Mouse (Mus musculus) lung, adult 18-20 months (tissue): ENCODE measurements around the gene Gm20388.

Experiments used
- DNase-seq, 2 experiments: peaks; one replicate each; pipeline ENCODE4 v3.0.0; 2022; ENCODE audit warnings: mixed read lengths in 2 of 2

Gm20388 gene

GRCm38 (mm10) chr8:120884881-120885280 lies 974.2 kb downstream of the Gm20388 start:
- DNase-seq = no peak

GRCm38 (mm10) chr8:120887254-120887653 lies 976.6 kb downstream of the Gm20388 start:
- no peak for DNase-seq

- no peak for DNase-seq
Measured at GRCm38 (mm10) chr8:120888005-120888404, 977.4 kb downstream of the Gm20388 start.

GRCm38 (mm10) chr8:120889189-120889588 lies 978.5 kb downstream of the Gm20388 start:
- DNase-seq = no peak

- DNase-seq = no peak
Measured at GRCm38 (mm10) chr8:120890068-120890467, 979.4 kb downstream of the Gm20388 start.

- no peak for DNase-seq
Measured at GRCm38 (mm10) chr8:120895009-120895408, 984.4 kb downstream of the Gm20388 start.

GRCm38 (mm10) chr8:120895600-120895999 lies 985.0 kb downstream of the Gm20388 start:
- DNase-seq = no peak

GRCm38 (mm10) chr8:120896203-120896602 lies 985.6 kb downstream of the Gm20388 start:
- DNase-seq = no peak

GRCm38 (mm10) chr8:120898008-120898407 lies 987.4 kb downstream of the Gm20388 start:
- peak in 1 of 2 experiments; percentile 32 for DNase-seq

GRCm38 (mm10) chr8:120898828-120899407 lies 988.3 kb downstream of the Gm20388 start:
- no peak for DNase-seq

GRCm38 (mm10) chr8:120902346-120902745 lies 991.7 kb downstream of the Gm20388 start:
- peak; percentile 24 to 60 for DNase-seq

- no peak for DNase-seq
Measured at GRCm38 (mm10) chr8:120907671-120908070, 997.0 kb downstream of the Gm20388 start.

GRCm38 (mm10) chr8:120910936-120911335 lies 1000.3 kb downstream of the Gm20388 start:
- no peak for DNase-seq

GRCm38 (mm10) chr8:120912463-120912862 lies 1001.8 kb downstream of the Gm20388 start:
- DNase-seq = no peak

GRCm38 (mm10) chr8:120916831-120917435 lies 1006.3 kb downstream of the Gm20388 start:
- DNase-seq = peak; percentile 59 to 74

- no peak for DNase-seq
Measured at GRCm38 (mm10) chr8:120920527-120920926, 1009.9 kb downstream of the Gm20388 start.

- no peak for DNase-seq
Measured at GRCm38 (mm10) chr8:120926201-120926600, 1015.6 kb downstream of the Gm20388 start.

- DNase-seq = no peak
Measured at GRCm38 (mm10) chr8:120928082-120928481, 1017.4 kb downstream of the Gm20388 start.

- DNase-seq = no peak
Measured at GRCm38 (mm10) chr8:120934596-120934995, 1024.0 kb downstream of the Gm20388 start.

- no peak for DNase-seq
Measured at GRCm38 (mm10) chr8:120936685-120937084, 1026.0 kb downstream of the Gm20388 start.

- DNase-seq = no peak
Measured at GRCm38 (mm10) chr8:120937474-120937873, 1026.8 kb downstream of the Gm20388 start.

- no peak for DNase-seq
Measured at GRCm38 (mm10) chr8:120940287-120940686, 1029.6 kb downstream of the Gm20388 start.

- DNase-seq = peak; percentile 22 to 47
Measured at GRCm38 (mm10) chr8:120947240-120947639, 1036.6 kb downstream of the Gm20388 start.

- DNase-seq = no peak
Measured at GRCm38 (mm10) chr8:120948050-120948595, 1037.5 kb downstream of the Gm20388 start.
